Mouse (Mus musculus) layer of hippocampus, adult 18-20 months (tissue): ENCODE measurements around the gene Nr1h4. TPM values are rescaled to one million over a fixed set of nuclear protein-coding genes. Genes with fewer than 3 reads are reported as not detected.

ENCODE experiments used
- DNase-seq, 2 experiments: peaks; one replicate each; pipeline ENCODE4 v3.0.0; 2022; ENCODE audit warnings: low spot score in 2 of 2
- total RNA-seq, 2 experiments: library from RNA; stranded (reverse); gene quantifications; 2 replicates each; pipeline ENCODE4 v1.2.3; 2021

The Nr1h4 gene
- total RNA-seq, 2 experiments from 2014 or later = 0.20 TPM; not detected in 1

DNA sequence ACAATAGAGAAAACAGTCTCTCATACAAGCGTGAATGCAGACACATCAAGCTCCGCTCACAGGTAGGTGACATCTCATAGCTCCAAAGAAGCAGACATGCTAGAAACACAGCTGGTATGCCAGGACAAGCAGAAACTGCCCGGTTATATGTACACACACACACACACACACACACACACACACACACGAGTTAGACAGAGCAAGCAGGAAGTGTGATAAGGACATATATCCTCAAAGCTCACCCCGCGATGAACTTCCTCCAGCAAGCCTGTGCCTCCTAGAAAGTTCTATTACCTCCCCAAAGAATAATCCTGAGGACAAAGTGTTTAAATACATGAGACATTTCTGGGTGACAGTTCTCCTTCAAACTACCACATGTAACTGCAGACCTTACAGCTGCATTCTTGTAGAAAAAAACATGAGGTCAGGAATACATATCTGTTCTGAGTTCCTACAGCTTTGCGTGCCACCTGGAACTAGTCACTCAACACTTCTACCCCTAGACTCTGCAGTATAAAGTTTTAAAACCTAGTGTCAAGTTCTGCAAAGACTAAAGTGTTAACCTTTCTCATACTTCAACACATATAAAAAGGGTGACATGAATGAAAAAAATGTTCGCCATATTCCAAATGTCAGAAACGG, 11.5 kb downstream of the Nr1h4 start:
- no peak for DNase-seq

DNA sequence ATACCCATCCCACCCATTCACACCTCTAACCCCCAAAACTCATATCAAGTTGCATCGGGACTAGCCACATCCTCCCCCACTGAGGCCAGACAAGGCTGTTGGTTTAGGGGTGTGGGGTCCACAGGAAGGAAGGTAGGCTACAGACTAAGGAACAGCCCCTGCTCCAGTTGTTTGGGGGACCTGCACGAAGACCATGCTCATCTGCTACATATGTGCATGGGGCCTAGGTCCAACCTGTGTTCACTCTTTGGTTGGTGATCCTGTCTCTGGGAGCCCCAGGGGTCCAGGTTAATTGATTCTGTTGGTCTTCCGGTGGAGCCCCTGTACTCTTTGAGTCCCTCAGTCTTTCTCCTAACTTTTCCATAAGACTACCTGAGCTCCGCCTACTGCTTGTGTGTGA, 13.0 kb downstream of the Nr1h4 start:
- DNase-seq = no peak

DNA sequence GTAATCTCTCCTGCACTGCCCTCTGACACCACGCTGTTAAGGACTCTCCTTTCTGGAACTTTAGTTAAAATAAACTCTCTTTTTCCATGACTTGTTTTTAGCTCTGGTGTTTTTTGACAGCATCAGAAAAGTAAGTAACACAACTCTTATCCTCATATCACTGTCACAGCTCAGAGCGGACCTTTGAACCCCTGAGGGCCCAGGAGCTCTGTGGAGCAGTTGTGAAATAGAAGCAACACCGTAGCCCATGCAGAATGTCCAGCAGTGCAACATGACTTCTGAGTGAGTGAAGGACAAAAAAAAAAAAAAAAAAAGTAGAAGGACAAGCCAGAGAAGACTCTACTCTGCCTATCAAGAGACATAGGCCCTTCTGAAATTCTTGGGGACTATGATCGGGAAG, 14.2 kb downstream of the Nr1h4 start:
- no peak for DNase-seq

DNA sequence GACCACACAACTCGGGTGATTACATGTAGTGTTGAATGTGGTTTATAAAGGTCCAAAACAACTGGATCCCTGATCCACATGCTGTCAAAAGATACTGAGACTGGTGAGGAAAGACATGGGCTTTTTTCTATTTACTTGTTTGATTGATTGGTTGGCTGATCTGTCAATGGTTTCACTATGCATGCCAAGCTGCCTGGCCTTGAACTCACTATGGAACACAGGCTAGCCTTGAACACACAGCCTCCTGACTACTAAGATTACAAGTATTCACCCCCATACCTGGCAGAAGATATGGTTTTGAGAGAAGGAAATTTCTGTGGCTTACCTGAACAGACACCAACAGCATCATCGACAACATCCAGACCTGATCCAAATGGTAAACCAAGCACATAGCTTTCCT, 15.0 kb downstream of the Nr1h4 start:
- DNase-seq = no peak

DNA sequence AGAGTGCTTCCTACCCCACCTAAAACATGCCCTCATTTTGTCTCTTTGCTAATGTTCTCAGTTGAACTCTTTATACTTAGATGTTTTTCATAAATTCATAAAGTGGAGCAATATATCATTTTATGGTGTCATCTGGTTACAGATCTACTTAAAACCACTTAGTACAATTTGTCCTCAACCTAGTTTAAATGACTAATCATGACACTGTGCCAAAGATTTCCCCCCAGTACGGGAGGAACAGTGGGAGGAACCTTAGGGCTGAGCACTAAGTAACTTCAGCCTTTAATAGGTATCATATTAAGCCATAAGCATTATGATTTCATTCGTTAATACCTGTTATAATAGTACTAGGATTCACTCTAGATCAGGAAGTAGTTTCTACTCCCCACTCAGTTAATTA, 17.6 kb downstream of the Nr1h4 start:
- no peak for DNase-seq

DNA sequence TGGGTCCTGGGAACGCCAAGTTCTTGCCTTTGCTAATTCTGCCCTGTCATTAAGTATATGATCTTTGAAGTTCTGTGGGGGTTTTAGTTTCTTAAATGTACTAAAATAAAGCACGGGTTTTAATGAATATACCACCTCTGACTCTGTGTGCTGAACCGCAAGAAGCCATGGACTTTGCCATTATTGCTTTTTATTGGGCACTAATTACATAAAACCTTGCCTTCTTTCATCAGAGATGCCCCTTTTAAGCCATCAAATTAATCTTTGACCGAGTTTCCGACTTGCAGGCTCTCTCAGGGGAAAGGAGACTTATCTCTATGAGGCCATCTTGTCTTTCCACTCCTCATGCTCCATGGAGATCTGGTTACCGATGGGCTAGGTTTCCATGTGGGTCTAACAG, 20.8 kb downstream of the Nr1h4 start:
- no peak for DNase-seq

DNA sequence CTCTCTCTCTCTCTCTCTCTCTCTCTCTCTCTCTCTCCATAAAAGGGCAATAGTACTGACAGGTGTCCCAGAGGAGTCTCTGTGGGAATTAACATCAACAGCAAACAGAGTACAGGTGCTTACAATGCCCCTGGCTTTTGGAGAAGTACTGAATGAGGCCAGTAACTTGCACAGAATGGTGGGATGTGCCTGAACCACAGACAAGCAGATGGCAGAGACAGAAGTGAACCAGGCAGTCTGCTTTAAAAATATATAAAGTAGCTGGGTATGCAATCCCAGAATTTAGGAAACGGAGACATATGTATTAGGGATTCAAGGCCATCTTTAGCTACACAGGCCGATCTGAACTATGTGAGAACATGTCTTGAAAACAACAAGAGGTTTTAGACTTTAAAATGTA, 22.8 kb downstream of the Nr1h4 start:
- peak in 1 of 2 experiments; percentile 30 for DNase-seq

DNA sequence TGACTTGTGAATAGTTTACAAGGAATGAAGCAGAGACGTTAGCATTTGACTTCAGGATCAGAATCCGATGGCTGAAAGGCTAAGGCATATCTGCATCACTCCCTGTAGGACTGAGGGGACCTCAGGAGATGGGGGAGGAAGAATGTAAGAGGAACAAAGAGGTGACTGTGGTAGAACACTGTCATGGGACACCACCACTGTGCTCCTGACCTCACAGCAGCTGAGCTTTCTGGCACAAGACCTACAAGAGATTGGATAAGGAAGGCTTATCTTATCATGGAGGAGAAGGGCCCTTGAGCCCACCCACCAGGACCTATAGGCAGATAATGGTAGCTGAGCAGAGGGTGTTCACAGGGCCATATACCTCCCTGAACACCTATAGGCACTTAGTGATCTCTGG, 24.8 kb downstream of the Nr1h4 start:
- DNase-seq = no peak

DNA sequence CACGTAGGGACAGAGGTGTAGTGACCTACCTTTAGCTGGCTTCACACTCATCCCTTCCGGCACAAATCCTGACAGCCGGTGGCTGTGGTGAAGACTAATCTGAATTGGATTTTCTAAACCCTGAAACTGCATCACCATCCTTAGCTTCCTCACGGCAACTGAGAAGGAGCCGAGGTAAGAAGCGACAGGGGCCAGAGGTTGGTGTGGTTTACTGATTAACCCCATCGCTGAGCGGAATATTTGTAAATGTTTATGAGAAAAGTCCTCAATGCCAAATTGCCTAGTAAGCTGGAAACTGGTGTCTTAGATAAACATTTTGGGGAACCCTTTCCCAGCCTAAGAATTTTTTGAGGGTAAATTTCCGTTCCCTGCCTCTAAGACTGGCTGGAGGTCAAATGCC, 26.9 kb downstream of the Nr1h4 start:
- no peak for DNase-seq

DNA sequence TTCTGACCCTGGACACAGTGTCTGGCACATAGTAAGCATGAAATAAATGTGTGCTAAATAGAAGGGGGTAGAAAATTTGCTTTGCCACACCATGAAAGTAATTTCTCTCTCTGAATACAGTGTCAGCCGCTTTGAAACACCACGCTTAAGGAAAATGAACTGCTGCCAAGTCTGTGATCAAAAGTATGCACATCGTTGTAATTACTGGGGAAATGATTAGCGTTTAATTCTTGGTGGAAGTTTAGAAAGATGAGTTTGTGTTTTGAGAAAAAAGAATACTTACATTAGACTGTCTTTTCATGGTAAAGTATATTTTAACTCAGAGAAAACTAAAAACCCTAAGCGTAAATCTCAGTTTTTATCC, 27.8 kb downstream of the Nr1h4 start:
- DNase-seq = no peak

DNA sequence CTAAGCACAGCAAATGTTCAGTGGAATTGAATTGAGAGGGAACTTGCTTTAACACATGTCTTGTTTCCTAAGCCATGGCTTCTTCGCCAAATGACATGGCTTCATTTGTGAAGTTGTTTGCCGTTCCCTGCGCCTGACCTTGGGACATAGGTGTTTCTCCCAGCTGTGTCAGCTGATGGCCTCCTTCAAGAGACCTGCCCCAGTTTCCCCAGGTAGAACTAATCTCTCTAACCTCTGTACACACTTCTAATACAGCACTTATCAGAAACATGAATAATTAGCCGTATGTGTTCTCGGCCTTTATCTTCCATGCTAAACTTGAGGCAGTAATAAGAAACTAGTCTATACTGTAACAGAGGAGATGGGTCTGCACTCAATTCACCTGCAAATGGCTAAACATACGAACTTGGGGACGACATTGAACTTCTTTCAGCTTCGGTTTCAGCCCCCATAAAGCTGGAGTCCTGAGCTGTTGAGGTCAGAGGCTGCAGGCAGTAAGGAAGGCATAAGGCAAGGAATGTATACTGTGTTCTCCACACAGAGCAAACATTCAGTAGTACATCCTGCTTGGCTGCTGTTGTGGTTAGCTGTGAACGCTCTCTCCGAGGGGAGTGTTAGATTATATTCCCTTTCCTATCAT, 28.3 kb downstream of the Nr1h4 start:
- DNase-seq = no peak

DNA sequence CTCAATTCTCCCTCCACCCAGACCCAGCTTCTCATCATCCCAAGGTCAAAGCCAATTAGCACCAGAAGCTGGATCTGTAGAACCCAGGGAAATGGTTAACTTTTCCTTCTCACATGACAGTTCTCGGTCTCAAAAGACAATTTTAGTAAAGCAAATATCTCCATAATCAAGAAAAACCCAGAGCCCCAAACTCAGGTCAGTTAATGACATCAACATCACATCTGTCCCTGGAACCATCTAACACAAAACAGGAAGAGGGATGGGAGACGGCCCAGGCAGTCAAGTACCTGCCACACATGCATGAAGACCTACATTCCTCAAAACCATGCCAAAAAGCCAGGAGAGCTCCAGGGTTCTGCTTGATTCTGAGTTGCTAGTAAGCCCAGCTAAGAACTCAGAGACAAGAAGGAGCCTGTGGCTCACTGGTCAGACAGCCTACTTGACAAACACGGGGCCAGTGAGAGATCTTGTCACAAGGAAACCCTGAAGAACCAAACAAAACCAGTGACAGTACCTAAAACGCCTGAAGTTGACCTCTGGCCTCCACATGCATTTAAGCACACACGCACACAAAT, 30.3 kb downstream of the Nr1h4 start:
- DNase-seq = no peak

DNA sequence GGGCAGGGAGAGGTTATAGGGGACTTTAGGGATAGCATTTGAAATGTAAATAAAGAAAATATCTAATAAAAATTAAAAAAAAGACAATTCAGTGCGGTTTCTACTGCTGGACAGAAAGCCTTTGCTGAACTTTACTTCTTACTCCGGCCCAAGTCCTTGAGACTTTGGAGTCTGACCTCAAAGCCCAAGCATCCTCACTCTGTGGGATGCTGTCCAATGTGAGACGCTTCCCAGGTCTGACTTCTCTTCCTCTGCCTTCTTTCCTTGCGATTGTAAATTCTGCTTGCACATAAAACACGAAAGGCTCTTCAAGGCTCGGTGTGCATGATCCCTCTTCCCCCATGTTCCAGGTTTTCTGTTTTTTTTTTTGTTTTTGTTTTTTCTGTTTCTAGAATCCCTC, 31.5 kb downstream of the Nr1h4 start:
- DNase-seq = no peak

DNA sequence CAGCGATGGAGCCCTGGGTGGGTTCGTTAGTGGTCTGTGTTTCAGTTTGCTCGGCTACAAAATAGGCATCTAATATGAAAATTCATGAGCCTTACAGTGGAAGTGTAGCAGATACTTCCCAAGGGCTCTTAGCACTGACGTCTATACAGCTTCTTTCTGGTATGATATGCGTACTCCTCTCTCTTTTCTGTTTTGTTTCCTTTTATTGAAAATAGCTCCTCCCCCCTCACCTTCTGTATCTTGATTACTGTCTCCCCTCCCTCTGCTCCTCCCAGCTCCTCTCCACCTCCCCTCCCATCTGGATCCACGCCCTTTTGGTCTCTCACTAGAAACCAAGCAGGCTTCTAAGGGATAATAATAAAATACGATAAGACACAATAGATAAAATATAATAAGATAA, 37.8 kb downstream of the Nr1h4 start:
- DNase-seq = no peak

DNA sequence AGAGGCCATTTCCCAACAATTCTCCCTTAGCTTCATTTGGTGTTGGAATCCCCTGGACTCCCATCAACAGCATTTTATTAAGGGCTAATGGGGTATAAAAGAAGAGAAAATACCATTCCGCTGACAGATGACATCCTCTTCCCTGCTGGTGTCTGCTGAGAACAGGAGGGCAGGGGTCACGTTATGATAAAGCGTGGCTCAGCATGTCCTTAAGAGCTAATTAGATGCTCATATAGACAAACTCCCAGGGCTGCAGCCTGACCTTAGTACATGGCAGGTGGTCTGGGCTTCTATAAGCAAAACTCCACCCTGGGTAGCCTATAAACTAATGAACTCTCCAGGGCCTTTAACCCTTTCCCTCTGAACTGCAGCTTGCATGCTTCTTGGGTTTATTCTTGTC, 42.1 kb downstream of the Nr1h4 start:
- DNase-seq = no peak

DNA sequence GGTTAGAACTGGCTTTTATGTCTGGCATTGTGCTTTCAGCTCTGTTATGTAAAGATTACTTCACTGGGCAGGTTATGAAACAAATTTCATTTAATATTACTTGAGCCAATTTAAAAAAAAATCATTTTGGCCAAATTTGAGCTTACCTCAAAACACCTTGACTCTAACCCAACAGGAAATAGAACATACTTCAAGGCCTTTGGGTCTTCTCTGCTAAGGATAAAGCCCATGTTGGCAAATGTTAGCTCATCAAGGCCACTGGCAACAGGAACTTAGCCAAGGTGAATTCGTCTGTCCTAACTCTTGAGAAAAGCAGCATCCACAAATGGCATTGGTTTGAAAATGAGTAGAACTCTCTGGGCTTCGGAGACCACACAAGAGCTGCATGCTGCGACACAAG, 43.1 kb downstream of the Nr1h4 start:
- no peak for DNase-seq

DNA sequence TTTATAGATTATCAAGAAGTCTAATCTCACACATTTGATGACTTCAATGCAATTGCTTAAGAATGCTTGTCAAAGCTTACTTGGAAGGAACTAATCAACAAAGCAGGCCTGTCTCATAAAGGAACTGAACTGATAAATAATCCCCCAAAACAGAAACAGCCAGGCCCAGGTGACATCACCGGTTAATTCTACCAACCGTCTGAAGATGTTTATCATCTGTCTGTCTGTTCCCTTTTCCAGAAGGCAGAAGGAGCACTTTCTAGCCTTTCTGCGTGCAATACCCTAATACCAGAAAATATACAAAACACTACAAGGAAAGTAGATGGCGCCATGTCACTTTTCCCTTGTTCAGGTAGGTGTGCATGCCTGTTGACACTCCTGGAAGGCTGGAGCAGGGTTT, 43.9 kb downstream of the Nr1h4 start:
- no peak for DNase-seq

DNA sequence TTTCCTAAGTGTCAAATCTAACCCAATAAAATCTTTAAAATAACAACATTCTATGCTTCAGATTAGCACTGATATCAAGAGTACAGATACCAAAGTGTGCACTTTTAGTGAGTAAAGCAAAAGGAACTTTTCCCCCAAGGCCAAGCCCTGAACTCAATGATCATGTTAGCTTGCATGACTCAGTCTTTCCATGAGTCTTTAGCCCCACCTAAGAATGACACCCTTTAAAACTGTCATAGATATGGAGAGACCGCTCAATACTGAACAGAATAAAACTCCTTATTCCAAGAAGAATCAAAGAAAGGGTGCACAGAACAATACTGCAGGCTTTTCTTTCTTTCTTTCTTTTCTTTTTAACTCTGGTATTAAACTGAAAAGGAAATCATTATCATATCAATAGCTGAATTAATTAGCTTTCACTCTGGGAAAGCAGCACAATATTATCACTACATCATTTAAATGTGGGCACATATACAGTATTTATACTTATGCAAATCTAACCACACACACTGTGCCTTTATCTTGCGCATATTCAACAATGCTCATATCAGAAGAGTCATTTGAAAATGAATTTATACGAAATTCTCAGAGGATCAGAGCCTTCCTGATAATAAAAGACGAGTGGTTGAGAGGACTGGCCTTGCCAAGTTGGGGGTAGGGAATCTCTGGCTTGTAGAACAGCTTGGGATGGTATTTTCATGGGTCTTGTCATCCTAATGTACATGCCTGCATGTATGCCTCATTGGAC, 46.2 kb downstream of the Nr1h4 start:
- no peak for DNase-seq

DNA sequence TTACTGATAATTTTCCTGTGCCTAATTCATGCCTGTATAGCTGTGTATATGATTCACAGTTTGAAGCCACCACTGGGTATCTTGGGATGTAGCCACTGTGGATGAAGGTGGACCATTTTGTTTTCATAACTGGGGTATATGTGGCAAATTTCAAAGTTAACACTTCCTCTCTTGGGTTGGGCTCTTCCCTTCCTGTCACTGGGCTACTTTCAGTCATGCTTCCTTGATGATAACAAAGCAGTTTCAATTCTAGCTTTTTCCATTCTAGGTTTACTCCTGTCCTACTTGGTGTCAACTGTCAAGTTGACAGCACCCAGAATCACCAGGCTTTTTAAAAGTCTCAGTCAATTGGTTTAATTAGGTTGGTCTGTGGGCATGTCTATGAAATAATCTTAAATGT, 48.5 kb downstream of the Nr1h4 start:
- DNase-seq = no peak

DNA sequence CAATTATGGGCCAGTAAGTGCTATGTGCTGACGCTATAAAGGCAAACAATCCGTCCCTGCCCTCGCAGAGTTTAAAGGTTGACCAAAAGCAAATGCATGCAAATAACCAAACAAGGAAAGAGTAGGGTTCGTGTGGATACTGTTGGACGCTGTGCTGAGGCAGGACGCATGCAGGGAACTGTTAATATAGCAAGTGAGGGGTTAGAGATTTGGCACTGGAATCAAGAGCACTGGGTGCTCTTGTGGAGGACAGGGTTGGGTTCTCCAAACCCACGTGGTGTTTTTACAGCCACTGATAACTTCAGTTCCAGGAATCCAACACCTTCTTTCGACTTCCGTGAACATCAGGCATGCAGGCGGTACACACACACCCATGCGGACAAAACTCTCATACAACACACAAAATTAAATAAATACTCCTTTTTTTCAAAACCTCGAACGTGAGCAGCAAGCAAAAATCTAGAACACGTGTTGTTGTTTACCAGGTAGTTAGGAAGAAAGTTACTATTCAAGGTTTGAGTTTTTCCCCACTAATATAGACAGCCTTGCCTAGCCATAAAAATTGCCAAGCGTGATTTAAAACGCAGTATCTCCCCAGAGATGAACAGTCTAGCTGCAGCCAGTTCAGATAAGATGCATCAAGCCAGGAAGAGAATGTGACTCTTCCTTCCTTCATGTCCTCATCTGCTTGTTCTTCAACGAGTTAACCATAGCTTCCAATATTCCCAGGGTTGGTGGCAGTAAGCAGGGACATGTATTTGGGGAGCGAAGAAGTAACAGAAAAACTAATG, 49.4 kb downstream of the Nr1h4 start:
- DNase-seq = no peak

DNA sequence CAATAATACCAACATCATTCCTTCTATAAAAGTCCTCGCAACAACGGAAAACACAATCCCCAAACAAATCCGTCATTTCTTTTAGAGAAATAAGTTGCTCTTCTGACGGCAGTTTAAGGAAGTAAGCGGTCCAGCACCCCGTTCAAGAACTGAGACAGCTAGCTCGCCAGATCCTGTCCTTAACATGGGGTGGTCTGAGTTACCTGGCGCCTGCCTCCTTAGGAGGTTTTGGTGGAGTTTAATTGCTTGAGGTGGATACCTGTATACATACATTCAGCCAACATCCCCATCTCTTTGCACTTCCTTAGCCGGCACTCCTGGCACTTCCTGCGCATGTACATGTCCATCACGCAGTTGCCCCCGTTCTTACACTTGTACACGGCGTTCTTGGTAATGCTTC, 50.3 kb downstream of the Nr1h4 start:
- DNase-seq = no peak
